Mouse (Mus musculus) heart, postnatal 0 days (tissue): ENCODE data around the gene Lctl. TPM values are rescaled to one million over a fixed set of nuclear protein-coding genes. Genes with fewer than 3 reads are reported as not detected.

Source experiments
- ATAC-seq: fragments of 200-750 bp; cut with Nextera tagmentation; 2 replicates; pipeline ENCODE4 v1.8.0; 2017; ENCODE audit warnings: low read depth, moderate number of reproducible peaks, moderate library complexity; ENCODE audit not compliant: insufficient read depth
- DNase-seq: peaks from one replicate; pipeline ENCODE4 v3.0.0-alpha.2; 2016; ENCODE audit warnings: low spot score
- H3K27ac ChIP-seq: fragments of 300-500 bp; sonication (generic); 2 replicates; pipeline ENCODE4 v1.5.1; 2014; ENCODE audit warnings: low read depth, mild to moderate bottlenecking
- H3K27me3 ChIP-seq: fragments of 300-500 bp; sonication (generic); 2 replicates; pipeline ENCODE4 v1.6.1; 2014; ENCODE audit warnings: low read length, mixed read lengths; ENCODE audit not compliant: control insufficient read depth, insufficient read depth
- H3K36me3 ChIP-seq: fragments of 300-500 bp; sonication (generic); replicated peaks from 2 replicates; pipeline ENCODE4 v1.6.1; 2014; ENCODE audit warnings: low read length, mixed read lengths; ENCODE audit not compliant: control insufficient read depth, insufficient read depth
- H3K4me1 ChIP-seq: fragments of 300-500 bp; sonication (generic); 2 replicates; pipeline ENCODE4 v1.6.1; 2014; ENCODE audit warnings: antibody characterized with exemption; ENCODE audit not compliant: control insufficient read depth, insufficient read depth
- H3K4me2 ChIP-seq: fragments of 300-500 bp; sonication (generic); 2 replicates; pipeline ENCODE4 v1.6.1; 2014; ENCODE audit warnings: low read depth, mild to moderate bottlenecking, low read length, moderate library complexity
- H3K4me3 ChIP-seq: fragments of 300-500 bp; sonication (generic); 2 replicates; pipeline ENCODE4 v1.5.1; 2014; ENCODE audit warnings: low read depth, low read length
- H3K9ac ChIP-seq: fragments of 300-500 bp; sonication (generic); replicated peaks from 2 replicates; pipeline ENCODE4 v1.6.1; 2014; ENCODE audit warnings: low read depth, low read length, mixed read lengths
- H3K9me3 ChIP-seq: fragments of 300-500 bp; sonication (generic); replicated peaks from 2 replicates; pipeline ENCODE4 v1.6.1; 2016; ENCODE audit warnings: low read length; ENCODE audit not compliant: control insufficient read depth
- CTCF ChIP-seq: IDR thresholded peaks from 2 replicates; pipeline ENCODE4 v1.5.1; 2016; ENCODE audit warnings: antibody characterized with exemption, control low read depth, low read depth
- EP300 ChIP-seq: IDR thresholded peaks from 2 replicates; pipeline ENCODE4 v1.6.1; 2016; ENCODE audit warnings: antibody characterized with exemption, low read depth
- WGBS: fragments of 180-500 bp; shearing (Covaris S2); extraction: QIAGEN DNeasy Blood & Tissue Kit; methylation state at CpG from one replicate; pipeline ENCODE4 v1.1.7; 2014; 5-methylcytosine and 5-hydroxymethylcytosine counted together
- polyA plus RNA-seq: library from polyadenylated mRNA; unstranded; fragments of >200 nt; fragmentation: Nextera tagmentation; extraction: Ambion mirVana; gene quantifications from 2 replicates; pipeline ENCODE4 v1.2.1, GENCODE M21; 2015
- total RNA-seq: library from RNA; depleted of rRNA; stranded (reverse); fragments of >200 nt; gene quantifications from 2 replicates; pipeline ENCODE4 v1.2.3, GENCODE M21; 2014; ENCODE audit warnings: low replicate concordance

The Lctl gene
- total and polyA plus RNA-seq, 2 experiments from 2014 or later, result not detected

- peak overlapping the region; percentile 73 for H3K4me2 ChIP-seq
- DNase-seq (no peak), ATAC-seq (peak; percentile 28; the same call in 1 of the 2 replicates)
- peaks cover 27% of the 10 kb centered on the region for H3K36me3 ChIP-seq
- peak overlapping the region; percentile 67 for H3K9ac ChIP-seq
- H3K27me3 ChIP-seq, result no peaks in the 10 kb centered on the region
- no peak for TF ChIP-seq EP300
- no peak for TF ChIP-seq CTCF
- H3K4me1 ChIP-seq, result peaks cover 5% of the 10 kb centered on the region
- no peaks in the 10 kb centered on the region for H3K9me3 ChIP-seq
- peak overlapping the region; percentile 82 for H3K27ac ChIP-seq
- H3K4me3 ChIP-seq, result peak overlapping the region; percentile 83
- WGBS, result under 1% methylated on average over 18 of the region's 18 CpGs
These were observed 55.3 kb downstream of the Lctl start for GRCm38 (mm10) chr9:64172145-64172815.

GRCm38 (mm10) chr9:64172816-64173665, 56.1 kb downstream of the Lctl start, which contains the start of the genes Zwilch and Rpl4:
Zwilch (minus strand) TSS chr9:64173104.
Rpl4 (plus strand) TSS chr9:64173375.
- WGBS, result 1% methylated on average over 42 of the region's 42 CpGs
- no peak for TF ChIP-seq CTCF
- TF ChIP-seq EP300, result peak; percentile 96
- H3K27ac ChIP-seq, result peak within 1 kb of the TSS; percentile 82
- H3K9ac ChIP-seq, result peak within 1 kb of the TSS; percentile 71
- peaks cover 5% of the 10 kb centered on the region for H3K4me1 ChIP-seq
- peak within 1 kb of the TSS; percentile 83 for H3K4me3 ChIP-seq
- ATAC-seq (peak; percentile 78), DNase-seq (peak; percentile 84)
- no peaks in the 10 kb centered on the region for H3K9me3 ChIP-seq
- peaks cover 34% of the 10 kb centered on the region for H3K36me3 ChIP-seq
- no peaks in the 10 kb centered on the region for H3K27me3 ChIP-seq
- peak within 1 kb of the TSS; percentile 73 for H3K4me2 ChIP-seq

GRCm38 (mm10) chr9:64173666-64174220, 56.8 kb downstream of the Lctl start:
- Histone ChIP-seq H3K4me1 (peaks cover 5% of the 10 kb centered on the region), H3K36me3 (peaks cover 41% of the 10 kb centered on the region), H3K9me3 (no peaks in the 10 kb centered on the region), H3K27ac (peak overlapping the region; percentile 82), H3K27me3 (no peaks in the 10 kb centered on the region), H3K4me2 (peak overlapping the region; percentile 73), H3K9ac (peak overlapping the region; percentile 71), H3K4me3 (peak overlapping the region; percentile 83)
- no peak for ATAC-seq
- WGBS, result under 1% methylated on average over 16 of the region's 16 CpGs
- no peak for TF ChIP-seq EP300
- no peak for TF ChIP-seq CTCF
- DNase-seq, result no peak

GRCm38 (mm10) chr9:64174341-64174740, 57.4 kb downstream of the Lctl start:
- Histone ChIP-seq H3K27me3 (no peaks in the 10 kb centered on the region), H3K9me3 (no peaks in the 10 kb centered on the region), H3K4me2 (peak overlapping the region; percentile 73), H3K9ac (peak overlapping the region; percentile 71), H3K36me3 (peaks cover 43% of the 10 kb centered on the region), H3K4me1 (peaks cover 5% of the 10 kb centered on the region), H3K27ac (no peak overlapping the region), H3K4me3 (peak overlapping the region; percentile 83)
- no peak for TF ChIP-seq EP300
- no peak for ATAC-seq
- no peak for DNase-seq

- Histone ChIP-seq H3K27ac (no peak overlapping the region), H3K36me3 (peaks cover 43% of the 10 kb centered on the region), H3K4me3 (no peak overlapping the region), H3K9me3 (no peaks in the 10 kb centered on the region), H3K4me2 (peak overlapping the region; percentile 73; the same call in 1 of the 2 replicates), H3K9ac (no peak overlapping the region), H3K4me1 (peaks cover 7% of the 10 kb centered on the region), H3K27me3 (no peaks in the 10 kb centered on the region)
- ATAC-seq (no peak), DNase-seq (no peak)
- TF ChIP-seq EP300 (no peak), CTCF (no peak)
- 37% methylated on average over 8 of the region's 8 CpGs for WGBS
These were observed 57.8 kb downstream of the Lctl start for GRCm38 (mm10) chr9:64174766-64175165.
